Mouse (Mus musculus): Measurements from ENCODE around the gene Ctdspl. TPM values are rescaled to one million over a fixed set of nuclear protein-coding genes. Genes with fewer than 3 reads are reported as not detected.

Ctdspl gene
- polyA plus RNA-seq, 1 experiment from 2014 or later: 7.3 TPM

GRCm38 (mm10) chr9:119064296-119064695 lies 138.0 kb downstream of the Ctdspl start:
- 73% methylated on average over 4 of the region's 4 CpGs for WGBS
- ATAC-seq (ENCODE audit: low FRiP score, low read depth): no peak
- Histone ChIP-seq H3K9me3 (no peaks in the 10 kb centered on the region), H3K36me3 (no peaks in the 10 kb centered on the region), H3K4me2 (replicated peaks) (no peak overlapping the region), H3K9ac (no peak overlapping the region), H3K27ac (no peak overlapping the region), H3K4me3 (no peak overlapping the region), H3K4me1 (peaks cover 6% of the 10 kb centered on the region; the same call in 1 of the 2 replicates), H3K27me3 (replicated peaks) (0 out of 2 replicates have a peak, but pooled peaks cover 3% of the 10 kb centered on the region)

DNA sequence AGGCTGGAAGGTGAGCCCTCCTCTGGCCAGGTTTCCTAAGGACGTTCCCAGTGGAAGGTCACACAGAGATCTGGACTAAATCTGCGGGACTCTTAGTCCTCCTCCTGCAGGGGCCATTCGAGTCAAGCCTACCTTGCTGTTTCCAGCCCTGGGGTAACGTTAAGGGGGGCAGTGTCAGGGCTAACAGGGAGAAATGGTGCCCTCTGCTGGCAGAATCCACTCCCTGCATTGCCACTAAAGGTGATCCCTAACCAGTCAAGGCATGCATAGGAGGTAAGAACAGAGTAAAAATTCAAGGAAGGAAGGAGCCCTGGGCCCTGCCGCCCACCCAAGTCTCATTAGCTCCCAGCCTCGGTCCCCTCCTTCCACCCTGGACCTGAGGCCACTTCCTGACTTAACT lies 141.3 kb downstream of the Ctdspl start:
- H3K4me2 ChIP-seq (replicated peaks): no peak overlapping the region
- no peak overlapping the region for H3K27ac ChIP-seq
- 0 out of 2 replicates have a peak, but pooled peaks cover 3% of the 10 kb centered on the region for H3K27me3 ChIP-seq (replicated peaks)
- ATAC-seq (ENCODE audit: low FRiP score, low read depth): peak; percentile 22; the same call in 1 of the 2 replicates
- H3K9ac ChIP-seq: no peak overlapping the region
- 9% methylated on average over 6 of the region's 6 CpGs for WGBS
- no peaks in the 10 kb centered on the region for H3K9me3 ChIP-seq
- H3K4me1 ChIP-seq: peaks cover 6% of the 10 kb centered on the region; the same call in 1 of the 2 replicates
- H3K4me3 ChIP-seq: no peak overlapping the region
- H3K36me3 ChIP-seq: peaks cover 14% of the 10 kb centered on the region

- Histone ChIP-seq H3K4me2 (replicated peaks) (no peak overlapping the region), H3K27ac (no peak overlapping the region), H3K36me3 (peaks cover 16% of the 10 kb centered on the region), H3K4me3 (no peak overlapping the region), H3K9ac (no peak overlapping the region), H3K4me1 (peaks cover 6% of the 10 kb centered on the region; the same call in 1 of the 2 replicates), H3K9me3 (no peaks in the 10 kb centered on the region), H3K27me3 (replicated peaks) (0 out of 2 replicates have a peak, but pooled peaks cover 3% of the 10 kb centered on the region)
- ATAC-seq (ENCODE audit: low FRiP score, low read depth): no peak
- WGBS: 91% methylated on average over 11 of the region's 11 CpGs
Observed at GRCm38 (mm10) chr9:119068266-119068665, 142.0 kb downstream of the Ctdspl start.

GRCm38 (mm10) chr9:119070173-119070825 lies 144.0 kb downstream of the Ctdspl start:
- Histone ChIP-seq H3K4me1 (no peaks in the 10 kb centered on the region), H3K9me3 (no peaks in the 10 kb centered on the region), H3K9ac (no peak overlapping the region), H3K27me3 (replicated peaks) (no peaks in the 10 kb centered on the region), H3K27ac (no peak overlapping the region), H3K4me2 (replicated peaks) (no peak overlapping the region), H3K4me3 (no peak overlapping the region), H3K36me3 (peaks cover 37% of the 10 kb centered on the region)
- WGBS: 86% methylated on average over 13 of the region's 13 CpGs
- ATAC-seq (ENCODE audit: low FRiP score, low read depth): no peak

DNA sequence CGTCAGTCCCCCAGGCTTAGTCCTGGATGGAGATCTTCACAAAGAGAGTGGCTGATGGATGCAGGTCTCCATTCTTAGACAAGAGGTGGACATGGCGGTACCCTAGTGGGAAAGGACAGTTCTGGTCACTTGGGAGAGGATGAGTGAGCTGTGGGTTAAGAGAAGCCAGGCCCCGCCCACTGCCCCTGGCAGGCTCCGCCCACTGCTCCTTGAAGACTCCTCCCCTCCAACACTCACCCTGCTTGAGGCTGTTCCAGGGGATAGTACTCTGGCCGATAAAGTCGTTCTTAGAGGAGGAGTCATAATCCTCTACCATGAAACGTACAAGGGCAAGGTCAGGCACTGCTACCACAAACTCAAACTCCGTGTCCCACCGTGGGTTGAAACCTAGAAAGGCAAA lies 145.5 kb downstream of the Ctdspl start:
- Histone ChIP-seq H3K36me3 (peaks cover 48% of the 10 kb centered on the region), H3K9me3 (no peaks in the 10 kb centered on the region), H3K9ac (no peak overlapping the region), H3K27ac (no peak overlapping the region), H3K4me1 (no peaks in the 10 kb centered on the region), H3K4me2 (replicated peaks) (no peak overlapping the region), H3K27me3 (replicated peaks) (no peaks in the 10 kb centered on the region), H3K4me3 (no peak overlapping the region)
- WGBS: 84% methylated on average over 9 of the region's 9 CpGs
- no peak for ATAC-seq (ENCODE audit: low FRiP score, low read depth)

- H3K27me3 ChIP-seq (replicated peaks): no peaks in the 10 kb centered on the region
- ATAC-seq (ENCODE audit: low FRiP score, low read depth): no peak
- no peak overlapping the region for H3K4me2 ChIP-seq (replicated peaks)
- H3K9me3 ChIP-seq: no peaks in the 10 kb centered on the region
- WGBS: 88% methylated on average over 15 of the region's 15 CpGs
- no peak overlapping the region for H3K9ac ChIP-seq
- no peak overlapping the region for H3K4me3 ChIP-seq
- peaks cover 52% of the 10 kb centered on the region for H3K36me3 ChIP-seq
- H3K27ac ChIP-seq: no peak overlapping the region
- no peaks in the 10 kb centered on the region for H3K4me1 ChIP-seq
Observed at GRCm38 (mm10) chr9:119073184-119073895, 147.1 kb downstream of the Ctdspl start.

DNA sequence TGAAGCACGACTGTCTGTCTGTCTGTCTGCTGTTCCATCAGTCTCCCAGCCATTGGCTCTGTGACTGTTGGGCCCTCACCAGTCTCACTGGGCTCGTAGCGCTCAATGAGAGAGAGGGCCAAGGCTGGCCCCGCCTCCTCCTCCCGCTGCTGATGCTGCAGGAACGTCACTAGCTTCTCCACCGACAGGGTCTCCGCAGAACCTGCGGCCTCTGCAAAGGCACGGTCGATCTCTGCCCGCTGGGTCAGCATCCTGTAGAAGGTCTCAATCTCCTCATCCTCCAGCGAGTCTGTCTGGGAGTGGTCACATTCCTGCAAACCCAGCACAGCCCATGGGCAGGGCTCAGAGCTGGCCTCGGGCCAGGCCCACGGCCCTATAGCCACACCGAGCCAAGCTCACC lies 149.4 kb downstream of the Ctdspl start:
- WGBS: 74% methylated on average over 16 of the region's 16 CpGs
- Histone ChIP-seq H3K4me3 (no peak overlapping the region), H3K9me3 (no peaks in the 10 kb centered on the region), H3K4me1 (no peaks in the 10 kb centered on the region), H3K9ac (no peak overlapping the region), H3K4me2 (replicated peaks) (no peak overlapping the region), H3K27ac (no peak overlapping the region), H3K27me3 (replicated peaks) (no peaks in the 10 kb centered on the region), H3K36me3 (peaks cover 63% of the 10 kb centered on the region)
- no peak for ATAC-seq (ENCODE audit: low FRiP score, low read depth)

DNA sequence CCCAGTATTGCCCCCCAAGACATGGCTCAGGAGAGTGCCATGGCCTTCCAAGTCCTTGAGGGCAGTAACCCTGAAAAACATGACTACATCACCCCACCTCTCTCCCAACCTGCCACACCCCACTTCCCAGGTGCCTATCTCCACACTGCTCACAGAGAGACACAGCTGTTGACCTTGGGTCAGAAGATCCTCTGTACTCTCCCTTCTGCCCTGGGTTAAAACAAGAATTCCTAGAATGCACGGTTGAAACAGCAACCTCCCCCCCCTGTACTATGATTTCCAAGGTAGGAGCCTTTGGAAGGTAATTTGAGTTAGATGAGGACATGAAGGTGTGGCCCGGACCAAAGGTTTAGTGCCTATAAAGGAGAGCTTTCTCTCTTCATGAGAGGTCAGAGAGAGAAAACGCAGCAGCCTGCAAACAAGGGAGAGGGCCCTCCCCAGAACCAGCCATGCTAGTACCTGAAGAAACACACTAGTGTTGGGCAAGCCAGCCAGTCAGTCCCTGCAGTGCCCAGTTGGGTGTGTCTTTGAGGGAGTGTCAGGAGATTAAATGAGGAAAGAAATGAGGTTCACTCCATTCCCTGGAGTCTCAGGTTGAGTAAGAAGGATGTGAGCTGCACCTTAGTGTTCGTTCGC lies 153.9 kb downstream of the Ctdspl start:
- H3K36me3 ChIP-seq: peaks cover 33% of the 10 kb centered on the region
- no peak for ATAC-seq (ENCODE audit: low FRiP score, low read depth)

DNA sequence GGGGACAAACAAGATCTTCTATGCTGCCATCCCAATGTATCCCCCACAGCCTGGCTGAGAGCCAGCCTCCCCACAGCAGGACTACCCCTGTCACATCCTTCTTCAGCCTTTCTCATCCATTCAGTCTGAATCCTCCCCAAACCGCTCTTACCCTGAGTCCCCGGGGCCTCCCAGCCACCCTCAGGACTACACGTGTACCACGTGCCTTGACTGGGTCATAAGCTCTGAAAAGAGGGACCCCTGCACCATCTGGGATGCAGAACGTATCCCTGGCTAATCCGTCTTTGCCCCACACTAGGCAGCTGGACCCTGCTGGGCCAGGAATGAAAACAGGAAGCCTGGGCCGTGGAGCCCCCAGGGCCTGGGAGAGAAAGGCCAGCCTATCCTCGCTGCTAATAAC lies 155.8 kb downstream of the Ctdspl start:
- Histone ChIP-seq H3K9me3 (no peaks in the 10 kb centered on the region), H3K27ac (peak overlapping the region; percentile 64), H3K4me3 (no peak overlapping the region), H3K4me1 (peaks cover 33% of the 10 kb centered on the region), H3K9ac (0 out of 2 replicates have a peak overlapping the region, but pooled peaks have one; percentile 9), H3K4me2 (replicated peaks) (peak overlapping the region; percentile 18; the same call in 1 of the 2 replicates), H3K36me3 (peaks cover 19% of the 10 kb centered on the region), H3K27me3 (replicated peaks) (no peaks in the 10 kb centered on the region)
- 4% methylated on average over 8 of the region's 8 CpGs for WGBS
- peak; percentile 87 for ATAC-seq (ENCODE audit: low FRiP score, low read depth)

More for the DNA sequence above, 153.9 kb downstream of the Ctdspl start:
- no peaks in the 10 kb centered on the region for H3K27me3 ChIP-seq (replicated peaks)
- 83% methylated on average over 5 of the region's 5 CpGs for WGBS
- H3K27ac ChIP-seq: no peak overlapping the region
- no peak overlapping the region for H3K9ac ChIP-seq
- H3K4me3 ChIP-seq: no peak overlapping the region
- H3K4me2 ChIP-seq (replicated peaks): no peak overlapping the region
- peaks cover 19% of the 10 kb centered on the region for H3K4me1 ChIP-seq
- H3K9me3 ChIP-seq: no peaks in the 10 kb centered on the region

DNA sequence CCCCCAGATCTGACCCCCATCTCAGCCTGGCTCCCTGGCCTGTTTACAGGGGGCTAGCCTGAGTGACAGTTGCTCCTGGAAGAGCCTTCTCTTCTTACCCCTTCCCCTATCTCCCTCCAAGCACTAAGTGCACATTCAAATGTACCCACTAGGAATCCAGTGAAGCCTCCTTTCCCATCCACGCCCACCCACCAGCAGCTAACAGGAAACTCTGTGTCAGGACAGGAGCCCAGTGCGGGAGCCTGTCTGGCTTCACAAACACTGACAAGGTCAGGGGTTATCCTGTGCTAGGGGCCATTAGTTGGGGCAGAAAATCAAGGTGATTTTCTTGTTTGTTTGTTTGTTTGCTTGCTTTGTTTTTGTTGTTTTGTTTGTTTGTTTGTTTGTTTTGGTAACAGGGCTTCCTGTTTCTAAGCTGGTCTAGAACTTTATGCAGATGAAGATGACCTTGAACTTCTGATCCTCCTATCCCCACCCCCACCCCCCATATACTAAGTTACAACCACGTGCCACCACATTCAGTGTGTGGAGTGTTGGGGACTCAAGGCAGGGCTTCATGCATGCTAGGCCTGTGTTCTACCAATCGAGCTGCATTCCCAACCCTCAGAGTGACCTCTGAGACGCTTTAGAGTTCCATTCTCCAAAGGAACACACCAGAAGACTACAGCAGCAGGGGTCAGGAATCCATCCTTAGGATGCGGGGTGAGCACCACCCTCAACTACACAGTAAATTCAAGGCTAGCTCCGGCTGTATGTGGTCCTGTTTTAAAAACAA lies 156.6 kb downstream of the Ctdspl start:
- Histone ChIP-seq H3K4me1 (peaks cover 40% of the 10 kb centered on the region), H3K27me3 (replicated peaks) (no peaks in the 10 kb centered on the region)
- peak; percentile 38 for ATAC-seq (ENCODE audit: low FRiP score, low read depth)

GRCm38 (mm10) chr9:119083966-119084365 lies 157.7 kb downstream of the Ctdspl start:
- H3K27ac ChIP-seq: no peak overlapping the region
- no peak overlapping the region for H3K4me3 ChIP-seq
- H3K27me3 ChIP-seq (replicated peaks): no peaks in the 10 kb centered on the region
- H3K4me1 ChIP-seq: peaks cover 49% of the 10 kb centered on the region
- H3K9me3 ChIP-seq: no peaks in the 10 kb centered on the region
- H3K9ac ChIP-seq: no peak overlapping the region
- H3K36me3 ChIP-seq: peaks cover 9% of the 10 kb centered on the region
- 86% methylated on average over 10 of the region's 10 CpGs for WGBS
- no peak for ATAC-seq (ENCODE audit: low FRiP score, low read depth)
- H3K4me2 ChIP-seq (replicated peaks): no peak overlapping the region

More for the DNA sequence above, 156.6 kb downstream of the Ctdspl start:
- WGBS: 70% methylated on average over 7 of the region's 7 CpGs
- no peak overlapping the region for H3K4me3 ChIP-seq
- no peaks in the 10 kb centered on the region for H3K9me3 ChIP-seq
- H3K9ac ChIP-seq: 0 out of 2 replicates have a peak overlapping the region, but pooled peaks have one; percentile 9
- peak overlapping the region; percentile 18; the same call in 1 of the 2 replicates for H3K4me2 ChIP-seq (replicated peaks)
- peak overlapping the region; percentile 64 for H3K27ac ChIP-seq
- peaks cover 19% of the 10 kb centered on the region for H3K36me3 ChIP-seq
